Mouse (Mus musculus): ENCODE results near the gene Foxi3.

DNA sequence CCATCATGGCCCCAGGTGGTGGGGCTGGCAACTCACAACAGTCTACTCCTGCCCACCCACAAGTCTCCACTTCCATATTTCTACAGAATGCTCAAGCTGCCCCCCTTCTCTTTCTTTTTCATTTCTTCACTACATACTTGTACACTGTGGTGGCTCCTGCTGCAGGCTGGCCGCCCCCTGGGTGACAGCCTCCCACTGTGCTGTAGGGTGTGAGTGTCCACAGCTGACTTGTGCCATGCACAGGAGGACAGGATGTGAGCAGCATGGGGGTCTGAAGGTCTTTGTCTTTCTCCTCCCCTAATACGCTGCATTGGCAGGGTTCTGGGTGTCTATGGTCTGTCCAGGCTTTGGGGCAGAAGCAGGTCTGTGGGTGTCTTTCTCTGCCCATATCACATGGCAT is 46.3 kb downstream of the Foxi3 start:
- TF ChIP-seq POLR2A (IDR thresholded peaks at IDR 0.05; ENCODE audit: insufficient read depth, low read depth, low read length) (no peak), CTCF (IDR thresholded peaks at IDR 0.05; ENCODE audit: insufficient read depth, low read depth, low read length) (no peak)

Measured in olfactory bulb, adult 2 months (tissue).